Comparison of ENCODE assay signal across 17 mouse cellular contexts in the genomic region with DNA sequence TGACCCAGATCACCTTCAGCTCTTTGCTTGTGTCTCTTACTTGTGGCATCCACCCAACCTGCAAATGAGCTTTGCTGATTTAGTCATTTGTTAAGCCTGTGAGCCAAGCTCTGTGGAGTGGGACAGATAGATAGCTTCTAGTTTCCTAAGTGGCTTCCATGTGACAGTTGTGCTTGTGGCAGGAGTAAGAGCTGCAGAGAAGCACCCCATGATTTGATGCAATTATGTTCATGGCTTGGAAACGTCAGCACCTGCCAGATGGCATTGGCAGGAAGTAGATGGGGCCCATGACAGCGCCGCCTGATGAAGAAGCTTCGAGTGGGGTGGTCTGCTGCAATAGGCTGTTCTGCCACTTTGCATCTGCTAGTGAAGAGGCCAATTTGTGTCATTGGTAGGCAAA.
DNase-seq lines count a peak whose midpoint lies in the region; ATAC-seq and TF ChIP-seq lines count a peak whose summit lies in the region.
"Had no signal": no experiment of that assay in that cellular context is flagged by ENCODE, and none has a peak within 500 bp of the region (broad histone marks: within the 10 kb centered on the region; RNA-seq: fewer than 3 reads in every experiment).

No protein-coding gene starts in this region.

- H3K27me3 ChIP-seq in hindbrain, embryonic 13.5 days = no peaks in the 10 kb centered on the region
- H3K27me3 ChIP-seq in hindbrain, embryonic 12.5 days = no peaks in the 10 kb centered on the region
- no peaks in the 10 kb centered on the region for H3K27me3 ChIP-seq in stomach, postnatal 0 days (ENCODE audit: control insufficient read depth, insufficient read depth, low read length)
- no peaks in the 10 kb centered on the region for H3K27me3 ChIP-seq in liver, embryonic 11.5 days (replicated peaks; ENCODE audit: control insufficient read depth, insufficient read depth, low read length)
- H3K27me3 ChIP-seq: heart, embryonic 13.5 days; kidney, embryonic 15.5 days had no signal

- peak; percentile 89 for DNase-seq in brain, adult 2 months (ENCODE audit: low read depth, low spot score)
- peak; percentile 45 for DNase-seq in cerebellum, adult 8-10 months
- DNase-seq in layer of hippocampus, adult 2 months (ENCODE audit: low spot score in 2 of 2) = peak; percentile 47 to 65
- no peak for DNase-seq in stomach, postnatal 0 days (ENCODE audit: low spot score)
- DNase-seq in liver, embryonic 11.5 days (ENCODE audit: low spot score) = no peak
- DNase-seq in lung, postnatal 25 days (ENCODE audit: low spot score) = no peak
- DNase-seq: gastrocnemius, postnatal 10 days; right cerebral cortex, postnatal 25 days; thymus, postnatal 36 days had no signal

- H3K9ac ChIP-seq in hindbrain, embryonic 13.5 days = no peak overlapping the region
- no peak overlapping the region for H3K9ac ChIP-seq in hindbrain, embryonic 12.5 days
- no peak overlapping the region for H3K9ac ChIP-seq in stomach, postnatal 0 days (ENCODE audit: low read length)
- H3K9ac ChIP-seq in liver, embryonic 11.5 days (ENCODE audit: low read depth, low read length) = no peak overlapping the region
- H3K9ac ChIP-seq: heart, embryonic 13.5 days; kidney, embryonic 15.5 days had no signal

- no peak overlapping the region for H3K4me3 ChIP-seq in hindbrain, embryonic 13.5 days
- no peak overlapping the region for H3K4me3 ChIP-seq in hindbrain, embryonic 12.5 days
- H3K4me3 ChIP-seq in layer of hippocampus, adult 2 months = no peak overlapping the region
- no peak overlapping the region for H3K4me3 ChIP-seq in stomach, postnatal 0 days (ENCODE audit: low read depth, low read length)
- H3K4me3 ChIP-seq in liver, embryonic 11.5 days (ENCODE audit: low read depth, low read length) = no peak overlapping the region
- H3K4me3 ChIP-seq: erythroblast, embryonic 14.5 days; heart, embryonic 13.5 days; kidney, embryonic 15.5 days had no signal

- H3K27ac ChIP-seq in hindbrain, embryonic 13.5 days = no peak overlapping the region
- H3K27ac ChIP-seq in hindbrain, embryonic 12.5 days = no peak overlapping the region
- peak overlapping the region; percentile 62; the same call in 1 of the 2 replicates for H3K27ac ChIP-seq in layer of hippocampus, adult 2 months
- H3K27ac ChIP-seq in stomach, postnatal 0 days (replicated peaks) = no peak overlapping the region
- H3K27ac ChIP-seq in liver, embryonic 11.5 days (ENCODE audit: low read depth, low read length) = no peak overlapping the region
- H3K27ac ChIP-seq: heart, embryonic 13.5 days; kidney, embryonic 15.5 days had no signal

- peaks cover 12% of the 10 kb centered on the region for H3K4me1 ChIP-seq in hindbrain, embryonic 13.5 days (replicated peaks)
- H3K4me1 ChIP-seq in hindbrain, embryonic 12.5 days = peaks cover 7% of the 10 kb centered on the region
- H3K4me1 ChIP-seq in stomach, postnatal 0 days (replicated peaks; ENCODE audit: control insufficient read depth, insufficient read depth) = no peaks in the 10 kb centered on the region
- no peaks in the 10 kb centered on the region for H3K4me1 ChIP-seq in liver, embryonic 11.5 days (replicated peaks; ENCODE audit: control insufficient read depth, insufficient read depth, low read length)
- H3K4me1 ChIP-seq: heart, embryonic 13.5 days; kidney, embryonic 15.5 days had no signal

- no peak overlapping the region for H3K4me2 ChIP-seq in hindbrain, embryonic 13.5 days
- H3K4me2 ChIP-seq in hindbrain, embryonic 12.5 days (replicated peaks) = no peak overlapping the region
- no peak overlapping the region for H3K4me2 ChIP-seq in stomach, postnatal 0 days (replicated peaks; ENCODE audit: low read depth)
- H3K4me2 ChIP-seq in liver, embryonic 11.5 days = no peak overlapping the region
- H3K4me2 ChIP-seq: heart, embryonic 13.5 days; kidney, embryonic 15.5 days; midbrain, embryonic 11.5 days had no signal

- no peak for TF ChIP-seq EP300 in stomach, postnatal 0 days (optimal IDR thresholded peaks at IDR 0.05)

- no peak for TF ChIP-seq CTCF in layer of hippocampus, adult 2 months (conservative IDR thresholded peaks at IDR 0.05)
- TF ChIP-seq CTCF in stomach, postnatal 0 days (IDR thresholded peaks at IDR 0.05; ENCODE audit: low read depth) = no peak

- ATAC-seq in hindbrain, embryonic 13.5 days (ENCODE audit: low FRiP score) = peak; percentile 38; the same call in 1 of the 2 replicates
- ATAC-seq in hindbrain, embryonic 12.5 days (ENCODE audit: low FRiP score) = no peak
- ATAC-seq in stomach, postnatal 0 days (ENCODE audit: low FRiP score, low TSS enrichment) = no peak
- ATAC-seq in liver, embryonic 11.5 days (replicated peaks; ENCODE audit: low FRiP score) = no peak
- ATAC-seq: lung, postnatal 0 days had no signal

- 70% methylated on average over 4 of the region's 4 CpGs for WGBS in hindbrain, embryonic 13.5 days
- 74% methylated on average over 4 of the region's 4 CpGs for WGBS in hindbrain, embryonic 12.5 days
- 65% methylated on average over 4 of the region's 4 CpGs for WGBS in stomach, postnatal 0 days
- WGBS in liver, embryonic 11.5 days = 56% methylated on average over 4 of the region's 4 CpGs

- no peaks in the 10 kb centered on the region for H3K9me3 ChIP-seq in hindbrain, embryonic 13.5 days
- H3K9me3 ChIP-seq in hindbrain, embryonic 12.5 days (replicated peaks) = no peaks in the 10 kb centered on the region
- H3K9me3 ChIP-seq in stomach, postnatal 0 days (ENCODE audit: control insufficient read depth, low read length) = no peaks in the 10 kb centered on the region
- no peaks in the 10 kb centered on the region for H3K9me3 ChIP-seq in liver, embryonic 11.5 days (ENCODE audit: control insufficient read depth, low read length)
- H3K9me3 ChIP-seq: heart, embryonic 13.5 days; kidney, embryonic 15.5 days had no signal

- no peaks in the 10 kb centered on the region for H3K36me3 ChIP-seq in hindbrain, embryonic 13.5 days
- H3K36me3 ChIP-seq in hindbrain, embryonic 12.5 days = no peaks in the 10 kb centered on the region
- no peaks in the 10 kb centered on the region for H3K36me3 ChIP-seq in stomach, postnatal 0 days (ENCODE audit: control insufficient read depth, insufficient read depth, low read length)
- no peaks in the 10 kb centered on the region for H3K36me3 ChIP-seq in liver, embryonic 11.5 days (ENCODE audit: control insufficient read depth, insufficient read depth, low read length)
- H3K36me3 ChIP-seq: G1E; heart, embryonic 13.5 days; kidney, embryonic 15.5 days had no signal

Comparison
In these comparisons a context has a peak if more than half of its experiments do, and no peak if none do; other contexts are left out.
1. DNase-seq: peak in brain, adult 2 months (single experiment), cerebellum, adult 8-10 months (single experiment) and layer of hippocampus, adult 2 months (2 of 2); none in stomach, postnatal 0 days (single experiment), liver, embryonic 11.5 days (single experiment) and lung, postnatal 25 days (single experiment).